Mouse (Mus musculus): Measurements from ENCODE around the gene Rnaseh2a.

GRCm38 (mm10) chr8:84987903-84988302, 18.3 kb upstream of the Rnaseh2a start:
- TF ChIP-seq CTCF (IDR thresholded peaks at IDR 0.05; ENCODE audit: low read depth, low read length) (no peak), POLR2A (IDR thresholded peaks at IDR 0.05; ENCODE audit: extremely low read depth, insufficient read depth, low read length) (no peak)
